Mouse (Mus musculus): ENCODE measurements around the gene B230104I21Rik.

The B230104I21Rik gene

GRCm38 (mm10) chr4:154394123-154394722, 58.3 kb downstream of the B230104I21Rik start:
- DNase-seq, result no peak

DNA sequence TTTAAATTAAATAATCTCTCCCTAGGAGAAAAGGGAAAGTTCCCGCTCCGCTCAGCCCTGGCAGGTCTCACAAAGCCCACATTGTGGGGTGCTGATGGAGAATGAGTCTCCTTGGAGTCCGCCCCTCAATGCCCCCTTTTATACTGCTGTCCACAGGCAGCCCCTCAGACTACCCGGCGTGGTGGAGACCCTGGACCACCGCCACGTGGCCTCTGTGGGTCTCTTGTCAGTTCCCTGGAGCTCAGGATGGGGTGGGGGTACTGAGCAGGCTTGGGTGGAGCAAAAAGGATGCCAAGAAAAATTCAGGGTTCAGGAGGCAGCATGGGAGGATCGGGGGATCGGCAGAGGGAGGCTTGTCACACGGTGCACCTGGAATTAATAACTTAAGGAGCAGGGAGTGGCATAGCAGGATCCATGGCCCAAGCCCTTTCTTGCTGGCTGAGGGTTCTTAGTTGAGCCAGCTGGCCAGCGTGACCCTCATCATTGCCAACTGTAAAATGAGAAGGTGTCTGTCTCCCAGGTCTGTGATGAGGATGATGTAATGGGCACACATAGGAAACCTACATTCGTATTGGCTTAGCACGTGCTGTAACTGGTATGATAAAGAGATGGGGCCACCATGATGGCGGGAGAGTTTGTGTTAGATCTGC, 60.9 kb downstream of the B230104I21Rik start:
- no peak for DNase-seq
